Mouse (Mus musculus) limb, embryonic 13.5 days (tissue): ENCODE results near the gene Pbx3. TPM values are rescaled to one million over a fixed set of nuclear protein-coding genes. Genes with fewer than 3 reads are reported as not detected.

ENCODE experiments used
- ATAC-seq: fragments of 200-750 bp; cut with Nextera tagmentation; 2 replicates; pipeline ENCODE4 v1.8.0; 2017; ENCODE audit warnings: low read depth, moderate number of reproducible peaks, moderate TSS enrichment; ENCODE audit not compliant: low FRiP score
- H3K27ac ChIP-seq: fragments of 300-500 bp; sonication (generic); 2 replicates; pipeline ENCODE4 v1.5.1; 2015; ENCODE audit warnings: inconsistent platforms, mild to moderate bottlenecking, moderate library complexity
- H3K27me3 ChIP-seq: fragments of 300-500 bp; sonication (generic); 2 replicates; pipeline ENCODE4 v1.6.1; 2015; ENCODE audit warnings: mild to moderate bottlenecking, inconsistent platforms
- H3K36me3 ChIP-seq: fragments of 300-500 bp; sonication (generic); 2 replicates; pipeline ENCODE4 v1.6.1; 2015; ENCODE audit warnings: inconsistent platforms, mild to moderate bottlenecking, moderate library complexity
- H3K4me1 ChIP-seq: fragments of 300-500 bp; sonication (generic); 2 replicates; pipeline ENCODE4 v1.6.1; 2015; ENCODE audit warnings: inconsistent platforms
- H3K4me2 ChIP-seq: fragments of 300-500 bp; sonication (generic); replicated peaks from 2 replicates; pipeline ENCODE4 v1.6.1; 2015; ENCODE audit warnings: inconsistent platforms, mild to moderate bottlenecking, moderate library complexity
- H3K4me3 ChIP-seq: fragments of 300-500 bp; sonication (generic); 2 replicates; pipeline ENCODE4 v1.5.1; 2015; ENCODE audit warnings: moderate library complexity, mild to moderate bottlenecking, inconsistent platforms
- H3K9ac ChIP-seq: fragments of 300-500 bp; sonication (generic); 2 replicates; pipeline ENCODE4 v1.6.1; 2015; ENCODE audit warnings: mild to moderate bottlenecking, inconsistent platforms
- H3K9me3 ChIP-seq: fragments of 300-500 bp; sonication (generic); 2 replicates; pipeline ENCODE4 v1.6.1; 2016; ENCODE audit warnings: inconsistent platforms
- WGBS: fragments of 180-500 bp; shearing (Covaris S2); methylation state at CpG from one replicate; pipeline ENCODE4 v1.1.7; 2015; 5-methylcytosine and 5-hydroxymethylcytosine counted together
- polyA plus RNA-seq: library from polyadenylated mRNA; unstranded; fragments of >200 nt; fragmentation: Nextera tagmentation; extraction: Ambion mirVana; gene quantifications from 2 replicates; pipeline ENCODE4 v1.2.1, GENCODE M21; 2015

Gene Pbx3
- polyA plus RNA-seq, 1 experiment from 2014 or later, result 23.8 TPM

DNA sequence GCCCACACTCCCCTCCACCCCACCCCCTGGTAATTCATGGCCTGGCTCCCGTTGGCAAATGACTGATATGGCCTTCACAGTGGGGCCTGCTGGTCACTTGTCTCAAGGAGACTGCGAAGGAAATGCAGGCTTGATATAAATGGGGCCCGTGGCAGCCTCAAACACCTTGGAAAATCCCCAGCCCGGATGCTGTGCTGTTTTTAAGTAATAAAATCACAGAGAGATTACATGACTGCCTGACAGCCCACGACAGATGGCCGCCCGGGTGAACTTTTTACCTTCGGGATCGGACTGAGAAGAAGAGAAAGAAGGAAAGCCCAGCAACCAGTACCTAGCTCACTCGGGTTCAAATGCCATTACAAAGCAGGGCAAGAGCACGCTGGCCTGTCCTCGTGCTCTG, 249.0 kb downstream of the Pbx3 start:
- no peak for ATAC-seq
- no peaks in the 10 kb centered on the region; the same call in 1 of the 2 replicates for H3K9me3 ChIP-seq
- 22% methylated on average over 12 of the region's 12 CpGs for whole genome bisulfite sequencing

More for the DNA sequence above, 249.0 kb downstream of the Pbx3 start:
- Histone ChIP-seq H3K27ac (no peak overlapping the region), H3K9ac (no peak overlapping the region), H3K36me3 (no peaks in the 10 kb centered on the region), H3K27me3 (peaks cover 19% of the 10 kb centered on the region), H3K4me2 (no peak overlapping the region), H3K4me1 (peaks cover 18% of the 10 kb centered on the region), H3K4me3 (no peak overlapping the region)

Other genes starting within 250 kb of the Pbx3 start
- 110 and 114 TPM in 2 replicates for gene Mapkap1, start 33.6 kb upstream of the Pbx3 start, polyA plus RNA-seq